Mouse (Mus musculus) limb, embryonic 15.5 days (tissue): ENCODE measurements at regions not wholly inside any gene's neighbourhood (a gene's known extent, or its start where the extent isn't known, plus 50 kb on each side); places are given as distances from the start of the nearest gene placed in this dataset.

Experiments
- ATAC-seq: fragments of 200-750 bp; cut with Nextera tagmentation; 2 replicates; pipeline ENCODE4 v1.8.0; 2017; ENCODE audit warnings: low read depth, moderate TSS enrichment; ENCODE audit not compliant: insufficient number of reproducible peaks, low FRiP score, low TSS enrichment
- H3K27ac ChIP-seq: fragments of 300-500 bp; sonication (generic); 2 replicates; pipeline ENCODE4 v1.5.1; 2015; ENCODE audit warnings: moderate library complexity, mild to moderate bottlenecking, inconsistent platforms
- H3K27me3 ChIP-seq: fragments of 300-500 bp; sonication (generic); 2 replicates; pipeline ENCODE4 v1.6.1; 2015; ENCODE audit warnings: inconsistent platforms
- H3K36me3 ChIP-seq: fragments of 300-500 bp; sonication (generic); 2 replicates; pipeline ENCODE4 v1.6.1; 2015; ENCODE audit warnings: inconsistent platforms
- H3K4me1 ChIP-seq: fragments of 300-500 bp; sonication (generic); 2 replicates; pipeline ENCODE4 v1.6.1; 2015; ENCODE audit warnings: inconsistent platforms
- H3K4me2 ChIP-seq: fragments of 300-500 bp; sonication (generic); 2 replicates; pipeline ENCODE4 v1.6.1; 2015; ENCODE audit warnings: mild to moderate bottlenecking, inconsistent platforms
- H3K4me3 ChIP-seq: fragments of 300-500 bp; sonication (generic); 2 replicates; pipeline ENCODE4 v1.5.1; 2015; ENCODE audit warnings: mild to moderate bottlenecking, inconsistent platforms
- H3K9ac ChIP-seq: fragments of 300-500 bp; sonication (generic); 2 replicates; pipeline ENCODE4 v1.6.1; 2015; ENCODE audit warnings: inconsistent platforms
- H3K9me3 ChIP-seq: fragments of 300-500 bp; sonication (generic); 2 replicates; pipeline ENCODE4 v1.6.1; 2016; ENCODE audit warnings: inconsistent platforms
- WGBS: fragments of 180-500 bp; shearing (Covaris S2); methylation state at CpG from one replicate; pipeline ENCODE4 v1.1.7; 2015; 5-methylcytosine and 5-hydroxymethylcytosine counted together

GRCm38 (mm10) chr8:34505102-34505501 is 393.6 kb upstream of the Gm10131 start:
- no peak for ATAC-seq
- H3K27me3 ChIP-seq: no peaks in the 10 kb centered on the region
- H3K27ac ChIP-seq: no peak overlapping the region
- no peak overlapping the region for H3K4me3 ChIP-seq
- H3K36me3 ChIP-seq: no peaks in the 10 kb centered on the region
- no peaks in the 10 kb centered on the region for H3K4me1 ChIP-seq
- H3K9me3 ChIP-seq: no peaks in the 10 kb centered on the region
- no peak overlapping the region for H3K4me2 ChIP-seq
- 81% methylated on average over 7 of the region's 7 CpGs for WGBS
- no peak overlapping the region for H3K9ac ChIP-seq

GRCm38 (mm10) chr8:34502606-34503162 is 391.1 kb upstream of the Gm10131 start:
- H3K27me3 ChIP-seq: no peaks in the 10 kb centered on the region
- H3K4me1 ChIP-seq: no peaks in the 10 kb centered on the region
- WGBS: 61% methylated on average over 1 of the region's 1 CpGs
- H3K4me3 ChIP-seq: no peak overlapping the region
- no peak overlapping the region for H3K27ac ChIP-seq
- no peaks in the 10 kb centered on the region for H3K36me3 ChIP-seq
- no peaks in the 10 kb centered on the region for H3K9me3 ChIP-seq
- H3K9ac ChIP-seq: no peak overlapping the region
- H3K4me2 ChIP-seq: no peak overlapping the region
- ATAC-seq: no peak

- 75% methylated on average over 3 of the region's 3 CpGs for WGBS
- no peak for ATAC-seq
- no peaks in the 10 kb centered on the region for H3K9me3 ChIP-seq
These were observed 387.7 kb upstream of the Gm10131 start for GRCm38 (mm10) chr8:34499196-34499595.

GRCm38 (mm10) chr8:34496751-34497150 is 385.2 kb upstream of the Gm10131 start:
- Histone ChIP-seq H3K27ac (no peak overlapping the region), H3K9me3 (no peaks in the 10 kb centered on the region), H3K9ac (no peak overlapping the region), H3K4me1 (no peaks in the 10 kb centered on the region), H3K4me2 (no peak overlapping the region), H3K4me3 (no peak overlapping the region), H3K36me3 (no peaks in the 10 kb centered on the region), H3K27me3 (no peaks in the 10 kb centered on the region)
- no peak for ATAC-seq
- WGBS: 92% methylated on average over 4 of the region's 4 CpGs

More at GRCm38 (mm10) chr8:34499196-34499595, 387.7 kb upstream of the Gm10131 start:
- H3K4me3 ChIP-seq: no peak overlapping the region
- no peaks in the 10 kb centered on the region for H3K4me1 ChIP-seq
- no peaks in the 10 kb centered on the region for H3K36me3 ChIP-seq
- no peak overlapping the region for H3K9ac ChIP-seq
- H3K27ac ChIP-seq: no peak overlapping the region
- H3K27me3 ChIP-seq: no peaks in the 10 kb centered on the region
- H3K4me2 ChIP-seq: no peak overlapping the region

- H3K9ac ChIP-seq: no peak overlapping the region
- no peaks in the 10 kb centered on the region for H3K27me3 ChIP-seq
- H3K4me1 ChIP-seq: no peaks in the 10 kb centered on the region
- no peak overlapping the region for H3K27ac ChIP-seq
- H3K9me3 ChIP-seq: no peaks in the 10 kb centered on the region
- H3K36me3 ChIP-seq: no peaks in the 10 kb centered on the region
- H3K4me2 ChIP-seq: no peak overlapping the region
- WGBS: 91% methylated on average over 4 of the region's 4 CpGs
- no peak for ATAC-seq
- no peak overlapping the region for H3K4me3 ChIP-seq
These were observed 384.4 kb upstream of the Gm10131 start for GRCm38 (mm10) chr8:34495974-34496373.

GRCm38 (mm10) chr8:34488746-34489400 is 377.3 kb upstream of the Gm10131 start:
- Histone ChIP-seq H3K4me2 (no peak overlapping the region), H3K4me3 (no peak overlapping the region), H3K36me3 (no peaks in the 10 kb centered on the region), H3K9ac (no peak overlapping the region), H3K9me3 (no peaks in the 10 kb centered on the region), H3K27ac (no peak overlapping the region), H3K4me1 (no peaks in the 10 kb centered on the region), H3K27me3 (no peaks in the 10 kb centered on the region; the same call in 1 of the 2 replicates)
- WGBS: 59% methylated on average over 7 of the region's 7 CpGs
- ATAC-seq: no peak

GRCm38 (mm10) chr8:34486433-34487096 is 375.0 kb upstream of the Gm10131 start:
- no peak for ATAC-seq
- H3K9ac ChIP-seq: no peak overlapping the region
- no peaks in the 10 kb centered on the region for H3K4me1 ChIP-seq
- no peaks in the 10 kb centered on the region for H3K36me3 ChIP-seq
- H3K4me3 ChIP-seq: no peak overlapping the region
- no peaks in the 10 kb centered on the region; the same call in 1 of the 2 replicates for H3K27me3 ChIP-seq
- 78% methylated on average over 17 of the region's 17 CpGs for WGBS
- H3K9me3 ChIP-seq: no peaks in the 10 kb centered on the region
- H3K4me2 ChIP-seq: no peak overlapping the region
- H3K27ac ChIP-seq: no peak overlapping the region

GRCm38 (mm10) chr8:34485905-34486304 is 374.4 kb upstream of the Gm10131 start:
- WGBS: 86% methylated on average over 9 of the region's 9 CpGs

GRCm38 (mm10) chr8:34485346-34485745 is 373.8 kb upstream of the Gm10131 start:
- Histone ChIP-seq H3K4me2 (no peak overlapping the region), H3K36me3 (no peaks in the 10 kb centered on the region), H3K27me3 (no peaks in the 10 kb centered on the region; the same call in 1 of the 2 replicates), H3K27ac (no peak overlapping the region), H3K9me3 (no peaks in the 10 kb centered on the region), H3K4me3 (no peak overlapping the region), H3K4me1 (no peaks in the 10 kb centered on the region), H3K9ac (no peak overlapping the region)
- ATAC-seq: no peak
- 86% methylated on average over 6 of the region's 6 CpGs for WGBS

More at GRCm38 (mm10) chr8:34485905-34486304, 374.4 kb upstream of the Gm10131 start:
- no peak overlapping the region for H3K4me2 ChIP-seq
- no peaks in the 10 kb centered on the region; the same call in 1 of the 2 replicates for H3K27me3 ChIP-seq
- H3K9me3 ChIP-seq: no peaks in the 10 kb centered on the region
- no peak for ATAC-seq
- H3K36me3 ChIP-seq: no peaks in the 10 kb centered on the region
- no peaks in the 10 kb centered on the region for H3K4me1 ChIP-seq
- no peak overlapping the region for H3K9ac ChIP-seq
- H3K4me3 ChIP-seq: no peak overlapping the region
- H3K27ac ChIP-seq: no peak overlapping the region

- ATAC-seq: no peak
- Histone ChIP-seq H3K9me3 (no peaks in the 10 kb centered on the region), H3K4me1 (no peaks in the 10 kb centered on the region), H3K27me3 (no peaks in the 10 kb centered on the region; the same call in 1 of the 2 replicates), H3K36me3 (no peaks in the 10 kb centered on the region), H3K4me2 (no peak overlapping the region), H3K27ac (no peak overlapping the region), H3K9ac (no peak overlapping the region), H3K4me3 (no peak overlapping the region)
- WGBS: 59% methylated on average over 6 of the region's 6 CpGs
These were observed 373.2 kb upstream of the Gm10131 start for GRCm38 (mm10) chr8:34484551-34485335.

GRCm38 (mm10) chr8:34483212-34483611 is 371.7 kb upstream of the Gm10131 start:
- Histone ChIP-seq H3K4me1 (no peaks in the 10 kb centered on the region), H3K27ac (no peak overlapping the region), H3K4me2 (no peak overlapping the region), H3K9ac (no peak overlapping the region), H3K36me3 (no peaks in the 10 kb centered on the region), H3K27me3 (no peaks in the 10 kb centered on the region; the same call in 1 of the 2 replicates), H3K9me3 (no peaks in the 10 kb centered on the region), H3K4me3 (no peak overlapping the region)
- ATAC-seq: no peak
- 40% methylated on average over 4 of the region's 4 CpGs for WGBS
